Mouse (Mus musculus): ENCODE measurements around the gene Btg1.

- TF ChIP-seq POLR2A (IDR thresholded peaks at IDR 0.05; ENCODE audit: extremely low read depth, insufficient read depth, low read length) (no peak), CTCF (IDR thresholded peaks at IDR 0.05; ENCODE audit: low read depth, low read length) (no peak)
Measured at GRCm38 (mm10) chr10:96595435-96596132, 21.2 kb upstream of the Btg1 start.

All from liver, adult 2 months (tissue).